Mouse (Mus musculus) stomach, postnatal 0 days (tissue): ENCODE results near the gene Tnfrsf1b.

Source experiments
- CTCF ChIP-seq: IDR thresholded peaks from 2 replicates; pipeline ENCODE4 v1.5.1; 2016; ENCODE audit warnings: antibody characterized with exemption, low read depth, mild to moderate bottlenecking, moderate library complexity
- EP300 ChIP-seq: optimal IDR thresholded peaks from 2 replicates; pipeline ENCODE3; 2016; ENCODE audit warnings: antibody characterized with exemption

DNA sequence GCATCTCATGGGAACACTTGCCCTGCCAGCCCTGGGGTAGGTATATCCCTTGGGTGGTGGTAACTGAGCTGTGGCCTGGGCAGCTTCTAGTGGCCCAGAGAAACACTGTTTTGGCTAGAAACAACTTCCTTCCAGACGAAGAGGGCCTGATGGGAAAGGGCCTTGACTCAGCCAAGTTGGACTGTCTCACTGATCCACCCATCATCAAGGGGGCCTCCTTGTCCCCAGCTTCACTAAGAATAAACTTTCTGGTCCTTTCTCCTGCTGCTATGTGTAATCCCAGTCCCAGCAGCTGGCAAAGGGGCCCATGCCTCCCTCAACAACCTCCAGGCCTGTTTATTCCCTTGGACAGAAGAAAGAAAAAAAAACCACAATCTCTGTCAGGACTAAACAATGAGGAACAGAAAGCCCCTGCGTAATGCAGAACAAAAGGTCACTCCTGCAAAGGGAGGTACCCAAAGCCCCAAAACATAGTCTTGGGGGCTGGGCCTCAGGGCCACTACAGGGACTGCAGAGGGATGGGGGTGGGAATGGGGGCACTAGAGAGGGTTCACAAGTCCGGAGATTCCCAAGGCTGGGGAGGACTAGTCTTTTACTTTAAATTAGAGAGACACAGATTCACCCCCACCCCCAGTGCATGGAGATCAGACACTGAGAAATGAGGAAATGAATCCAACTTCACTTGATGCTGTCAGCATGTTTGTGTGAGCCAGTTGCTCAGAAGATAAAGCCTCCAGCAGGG lies 13.0 kb downstream of the Tnfrsf1b start:
- TF ChIP-seq CTCF = no peak
- no peak for TF ChIP-seq EP300
